Mouse (Mus musculus) bone marrow macrophage, adult 2 months (primary cell): ENCODE data around the gene Cib4.

Experiments
- CTCF ChIP-seq: IDR thresholded peaks from 2 replicates; pipeline ENCODE4 v1.5.1; 2012; ENCODE audit warnings: low read depth, mild to moderate bottlenecking, low read length, moderate library complexity
- POLR2A ChIP-seq: IDR thresholded peaks from 2 replicates; pipeline ENCODE4 v1.6.1; 2012; ENCODE audit warnings: mild to moderate bottlenecking, low read depth, low read length, borderline replicate concordance

GRCm38 (mm10) chr5:30571820-30572219 lies 26.2 kb upstream of the Cib4 start:
- TF ChIP-seq CTCF, result no peak
- no peak for TF ChIP-seq POLR2A
